Mouse (Mus musculus): ENCODE measurements at regions not wholly inside any gene's neighbourhood (a gene's known extent, or its start where the extent isn't known, plus 50 kb on each side); places are given as distances from the start of the nearest gene placed in this dataset.

- H3K4me1 ChIP-seq (ENCODE audit: control insufficient read depth, insufficient read depth, low read length) = no peaks in the 10 kb centered on the region; the same call in 1 of the 2 replicates
- H3K27ac ChIP-seq (ENCODE audit: low read length) = no peak overlapping the region
- 89% methylated on average over 5 of the region's 5 CpGs for WGBS
- no peak for ATAC-seq (replicated peaks; ENCODE audit: extremely low read depth, insufficient read depth, low FRiP score)
- H3K4me2 ChIP-seq (ENCODE audit: low read depth, low read length) = no peak overlapping the region
- no peak overlapping the region for H3K4me3 ChIP-seq (ENCODE audit: low read length)
- H3K9me3 ChIP-seq (replicated peaks; ENCODE audit: control insufficient read depth, low read length) = peaks cover 5% of the 10 kb centered on the region; the same call in 1 of the 2 replicates
- no peak overlapping the region for H3K9ac ChIP-seq (ENCODE audit: low read length)
- H3K27me3 ChIP-seq (ENCODE audit: control insufficient read depth, insufficient read depth, low read length) = no peaks in the 10 kb centered on the region
- no peaks in the 10 kb centered on the region for H3K36me3 ChIP-seq (ENCODE audit: control insufficient read depth, insufficient read depth)
Measured at GRCm38 (mm10) chr10:96237572-96238130, 101.2 kb downstream of the Gm5426 start.

GRCm38 (mm10) chr10:96238251-96238650 is 101.8 kb downstream of the Gm5426 start:
- Histone ChIP-seq H3K27me3 (ENCODE audit: control insufficient read depth, insufficient read depth, low read length) (no peaks in the 10 kb centered on the region), H3K4me1 (ENCODE audit: control insufficient read depth, insufficient read depth, low read length) (no peaks in the 10 kb centered on the region; the same call in 1 of the 2 replicates), H3K27ac (ENCODE audit: low read length) (no peak overlapping the region), H3K9ac (ENCODE audit: low read length) (no peak overlapping the region), H3K4me3 (ENCODE audit: low read length) (no peak overlapping the region), H3K9me3 (replicated peaks; ENCODE audit: control insufficient read depth, low read length) (peaks cover 5% of the 10 kb centered on the region; the same call in 1 of the 2 replicates), H3K36me3 (ENCODE audit: control insufficient read depth, insufficient read depth) (no peaks in the 10 kb centered on the region), H3K4me2 (ENCODE audit: low read depth, low read length) (no peak overlapping the region)
- WGBS = 69% methylated on average over 4 of the region's 4 CpGs
- no peak for ATAC-seq (replicated peaks; ENCODE audit: extremely low read depth, insufficient read depth, low FRiP score)

- Histone ChIP-seq H3K4me2 (ENCODE audit: low read depth, low read length) (no peak overlapping the region), H3K27ac (ENCODE audit: low read length) (no peak overlapping the region; the same call in 1 of the 2 replicates), H3K4me3 (ENCODE audit: low read length) (no peak overlapping the region), H3K9me3 (replicated peaks; ENCODE audit: control insufficient read depth, low read length) (peaks cover 5% of the 10 kb centered on the region; the same call in 1 of the 2 replicates), H3K36me3 (ENCODE audit: control insufficient read depth, insufficient read depth) (no peaks in the 10 kb centered on the region), H3K9ac (ENCODE audit: low read length) (no peak overlapping the region), H3K4me1 (ENCODE audit: control insufficient read depth, insufficient read depth, low read length) (no peaks in the 10 kb centered on the region; the same call in 1 of the 2 replicates), H3K27me3 (ENCODE audit: control insufficient read depth, insufficient read depth, low read length) (no peaks in the 10 kb centered on the region)
- no peak for ATAC-seq (replicated peaks; ENCODE audit: extremely low read depth, insufficient read depth, low FRiP score)
- 68% methylated on average over 3 of the region's 3 CpGs for WGBS
Measured at GRCm38 (mm10) chr10:96238850-96239249, 102.4 kb downstream of the Gm5426 start.

- WGBS = 80% methylated on average over 4 of the region's 4 CpGs
- Histone ChIP-seq H3K9ac (ENCODE audit: low read length) (no peak overlapping the region), H3K4me1 (ENCODE audit: control insufficient read depth, insufficient read depth, low read length) (no peaks in the 10 kb centered on the region), H3K4me3 (ENCODE audit: low read length) (no peak overlapping the region), H3K4me2 (ENCODE audit: low read depth, low read length) (no peak overlapping the region), H3K36me3 (ENCODE audit: control insufficient read depth, insufficient read depth) (no peaks in the 10 kb centered on the region), H3K9me3 (replicated peaks; ENCODE audit: control insufficient read depth, low read length) (peaks cover 5% of the 10 kb centered on the region; the same call in 1 of the 2 replicates), H3K27ac (ENCODE audit: low read length) (no peak overlapping the region), H3K27me3 (ENCODE audit: control insufficient read depth, insufficient read depth, low read length) (no peaks in the 10 kb centered on the region)
- no peak for ATAC-seq (replicated peaks; ENCODE audit: extremely low read depth, insufficient read depth, low FRiP score)
Measured at GRCm38 (mm10) chr10:96240591-96240990, 104.2 kb downstream of the Gm5426 start.

- no peaks in the 10 kb centered on the region for H3K36me3 ChIP-seq (ENCODE audit: control insufficient read depth, insufficient read depth)
- no peak for ATAC-seq (replicated peaks; ENCODE audit: extremely low read depth, insufficient read depth, low FRiP score)
- no peaks in the 10 kb centered on the region for H3K27me3 ChIP-seq (ENCODE audit: control insufficient read depth, insufficient read depth, low read length)
- no peak overlapping the region for H3K9ac ChIP-seq (ENCODE audit: low read length)
- H3K27ac ChIP-seq (ENCODE audit: low read length) = no peak overlapping the region
- H3K4me1 ChIP-seq (ENCODE audit: control insufficient read depth, insufficient read depth, low read length) = no peaks in the 10 kb centered on the region; the same call in 1 of the 2 replicates
- no peak overlapping the region for H3K4me3 ChIP-seq (ENCODE audit: low read length)
- no peak overlapping the region for H3K4me2 ChIP-seq (ENCODE audit: low read depth, low read length)
- no peaks in the 10 kb centered on the region for H3K9me3 ChIP-seq (replicated peaks; ENCODE audit: control insufficient read depth, low read length)
Measured at GRCm38 (mm10) chr10:96253671-96254070, 117.3 kb downstream of the Gm5426 start.

GRCm38 (mm10) chr10:96254250-96254862 is 118.0 kb downstream of the Gm5426 start:
- WGBS = 88% methylated on average over 2 of the region's 2 CpGs
- ATAC-seq (replicated peaks; ENCODE audit: extremely low read depth, insufficient read depth, low FRiP score) = no peak
- Histone ChIP-seq H3K27me3 (ENCODE audit: control insufficient read depth, insufficient read depth, low read length) (no peaks in the 10 kb centered on the region), H3K4me1 (ENCODE audit: control insufficient read depth, insufficient read depth, low read length) (peaks cover 3% of the 10 kb centered on the region; the same call in 1 of the 2 replicates), H3K36me3 (ENCODE audit: control insufficient read depth, insufficient read depth) (no peaks in the 10 kb centered on the region), H3K9ac (ENCODE audit: low read length) (no peak overlapping the region), H3K9me3 (replicated peaks; ENCODE audit: control insufficient read depth, low read length) (no peaks in the 10 kb centered on the region), H3K4me3 (ENCODE audit: low read length) (no peak overlapping the region), H3K27ac (ENCODE audit: low read length) (no peak overlapping the region), H3K4me2 (ENCODE audit: low read depth, low read length) (no peak overlapping the region)

- Histone ChIP-seq H3K27me3 (ENCODE audit: control insufficient read depth, insufficient read depth, low read length) (no peaks in the 10 kb centered on the region), H3K27ac (ENCODE audit: low read length) (no peak overlapping the region), H3K36me3 (ENCODE audit: control insufficient read depth, insufficient read depth) (no peaks in the 10 kb centered on the region), H3K4me2 (ENCODE audit: low read depth, low read length) (no peak overlapping the region), H3K4me3 (ENCODE audit: low read length) (no peak overlapping the region), H3K9me3 (replicated peaks; ENCODE audit: control insufficient read depth, low read length) (no peaks in the 10 kb centered on the region), H3K4me1 (ENCODE audit: control insufficient read depth, insufficient read depth, low read length) (peaks cover 3% of the 10 kb centered on the region; the same call in 1 of the 2 replicates), H3K9ac (ENCODE audit: low read length) (no peak overlapping the region)
- WGBS = 60% methylated on average over 7 of the region's 7 CpGs
- ATAC-seq (replicated peaks; ENCODE audit: extremely low read depth, insufficient read depth, low FRiP score) = no peak
Measured at GRCm38 (mm10) chr10:96257935-96258334, 121.5 kb downstream of the Gm5426 start.

- Histone ChIP-seq H3K4me3 (ENCODE audit: low read length) (no peak overlapping the region), H3K27ac (ENCODE audit: low read length) (no peak overlapping the region), H3K36me3 (ENCODE audit: control insufficient read depth, insufficient read depth) (no peaks in the 10 kb centered on the region), H3K9ac (ENCODE audit: low read length) (no peak overlapping the region), H3K27me3 (ENCODE audit: control insufficient read depth, insufficient read depth, low read length) (no peaks in the 10 kb centered on the region), H3K4me1 (ENCODE audit: control insufficient read depth, insufficient read depth, low read length) (peaks cover 9% of the 10 kb centered on the region), H3K9me3 (replicated peaks; ENCODE audit: control insufficient read depth, low read length) (no peaks in the 10 kb centered on the region), H3K4me2 (ENCODE audit: low read depth, low read length) (peak overlapping the region; percentile 40; the same call in 1 of the 2 replicates)
- no peak for ATAC-seq (replicated peaks; ENCODE audit: extremely low read depth, insufficient read depth, low FRiP score)
- 40% methylated on average over 10 of the region's 10 CpGs for WGBS
Measured at GRCm38 (mm10) chr10:96259242-96259641, 122.8 kb downstream of the Gm5426 start.

- ATAC-seq (replicated peaks; ENCODE audit: extremely low read depth, insufficient read depth, low FRiP score) = no peak
- H3K9me3 ChIP-seq (replicated peaks; ENCODE audit: control insufficient read depth, low read length) = no peaks in the 10 kb centered on the region
- no peak overlapping the region for H3K9ac ChIP-seq (ENCODE audit: low read length)
- H3K27ac ChIP-seq (ENCODE audit: low read length) = no peak overlapping the region
- no peaks in the 10 kb centered on the region for H3K36me3 ChIP-seq (ENCODE audit: control insufficient read depth, insufficient read depth)
- H3K4me3 ChIP-seq (ENCODE audit: low read length) = no peak overlapping the region
- WGBS = 90% methylated on average over 8 of the region's 8 CpGs
- H3K27me3 ChIP-seq (ENCODE audit: control insufficient read depth, insufficient read depth, low read length) = no peaks in the 10 kb centered on the region
- peak overlapping the region; percentile 40; the same call in 1 of the 2 replicates for H3K4me2 ChIP-seq (ENCODE audit: low read depth, low read length)
- peaks cover 13% of the 10 kb centered on the region for H3K4me1 ChIP-seq (ENCODE audit: control insufficient read depth, insufficient read depth, low read length)
Measured at GRCm38 (mm10) chr10:96259648-96260047, 123.2 kb downstream of the Gm5426 start.

Data from heart, embryonic 16.5 days (tissue).